Mouse (Mus musculus) WW6 (cell line): Measurements from ENCODE around the gene Lbhd1.

Experiments
- DNase-seq: peaks from one replicate; pipeline ENCODE4 v3.0.0-alpha.2; 2013; ENCODE audit warnings: low read depth, low spot score

The Lbhd1 gene

GRCm38 (mm10) chr19:8911810-8912209 is 28.3 kb downstream of the Lbhd1 start:
- no peak for DNase-seq

DNA sequence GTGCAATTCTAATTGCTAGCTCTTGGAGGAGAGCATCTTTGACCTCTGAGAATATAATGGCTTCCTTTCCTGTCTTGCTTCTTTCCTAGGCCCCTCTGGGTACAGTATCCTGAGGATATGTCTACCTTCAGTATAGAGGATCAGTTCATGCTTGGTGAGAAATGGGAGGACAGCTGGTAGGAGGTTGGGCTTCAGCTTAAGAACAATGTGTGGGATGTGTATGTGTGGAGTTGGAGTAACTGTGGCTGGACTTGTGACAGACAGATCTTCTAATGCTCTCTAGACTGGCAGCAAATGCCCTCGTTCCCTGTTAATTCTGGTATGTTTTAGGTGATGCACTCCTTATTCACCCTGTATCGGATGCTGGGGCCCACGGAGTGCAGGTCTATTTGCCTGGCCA is 30.7 kb downstream of the Lbhd1 start:
- no peak for DNase-seq

- DNase-seq = no peak
These were observed 35.5 kb downstream of the Lbhd1 start for GRCm38 (mm10) chr19:8919000-8919399.

GRCm38 (mm10) chr19:8919684-8920072 is 36.1 kb downstream of the Lbhd1 start:
- DNase-seq = no peak

DNA sequence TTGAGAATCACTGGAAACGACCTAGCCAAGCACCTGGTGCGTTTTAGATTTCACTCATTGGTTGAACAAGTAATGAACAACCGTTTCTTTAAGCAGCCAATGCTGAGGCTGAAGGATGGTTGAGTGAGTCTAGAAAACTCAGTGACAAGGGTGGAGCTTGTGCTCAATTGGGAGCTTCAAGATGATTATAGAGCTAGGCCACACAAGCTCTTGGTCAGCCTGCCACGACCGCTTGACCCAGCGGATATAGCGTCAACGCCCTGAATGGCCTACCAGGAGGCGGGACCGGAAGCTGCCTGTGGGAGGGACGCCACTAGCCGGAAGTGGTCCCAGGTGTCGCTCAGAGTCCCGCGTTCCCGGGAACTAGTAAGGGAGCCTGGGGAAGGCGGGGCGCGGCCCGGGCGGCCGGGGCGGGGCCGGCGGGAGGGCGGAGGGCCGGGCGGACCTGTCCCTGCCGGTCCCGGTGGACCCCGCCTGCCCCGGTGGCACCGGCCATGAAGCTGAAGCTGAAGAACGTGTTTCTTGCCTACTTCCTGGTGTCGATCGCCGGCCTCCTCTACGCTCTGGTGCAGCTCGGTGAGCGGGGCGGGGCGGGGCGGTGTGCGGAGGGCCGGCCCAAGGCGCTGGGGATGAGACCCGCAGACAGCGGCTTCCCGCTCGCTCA is 36.7 kb downstream of the Lbhd1 start, which contains the start of gene B3gat3:
Gene B3gat3 (plus strand): TSS at position 302 of the 664 bp plus-strand sequence.
- DNase-seq = no peak

DNA sequence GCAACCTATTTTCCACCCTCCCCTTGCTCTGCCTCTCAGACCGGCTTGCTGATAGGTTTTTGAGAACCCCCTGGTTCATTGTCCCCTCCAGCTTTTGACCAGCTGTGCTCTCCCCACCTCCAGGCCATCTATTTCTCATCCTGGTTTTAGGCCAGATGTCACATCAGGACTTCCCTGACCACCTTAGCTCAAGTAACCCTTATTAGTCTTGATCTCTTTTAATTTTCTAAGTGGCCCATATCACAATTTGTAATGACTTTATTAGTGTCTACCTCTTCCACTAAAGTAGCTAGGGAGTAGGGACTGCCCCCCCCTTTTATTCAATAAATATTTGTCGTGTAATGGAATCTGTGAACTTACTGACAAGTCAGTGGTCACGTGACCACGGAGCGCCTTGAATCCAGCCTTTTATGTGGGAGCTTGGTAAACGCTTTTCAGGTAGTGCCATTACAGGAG is 37.3 kb downstream of the Lbhd1 start:
- no peak for DNase-seq

GRCm38 (mm10) chr19:8921741-8922140 is 38.2 kb downstream of the Lbhd1 start:
- DNase-seq = no peak

GRCm38 (mm10) chr19:8926766-8927165 is 43.2 kb downstream of the Lbhd1 start:
- no peak for DNase-seq

DNA sequence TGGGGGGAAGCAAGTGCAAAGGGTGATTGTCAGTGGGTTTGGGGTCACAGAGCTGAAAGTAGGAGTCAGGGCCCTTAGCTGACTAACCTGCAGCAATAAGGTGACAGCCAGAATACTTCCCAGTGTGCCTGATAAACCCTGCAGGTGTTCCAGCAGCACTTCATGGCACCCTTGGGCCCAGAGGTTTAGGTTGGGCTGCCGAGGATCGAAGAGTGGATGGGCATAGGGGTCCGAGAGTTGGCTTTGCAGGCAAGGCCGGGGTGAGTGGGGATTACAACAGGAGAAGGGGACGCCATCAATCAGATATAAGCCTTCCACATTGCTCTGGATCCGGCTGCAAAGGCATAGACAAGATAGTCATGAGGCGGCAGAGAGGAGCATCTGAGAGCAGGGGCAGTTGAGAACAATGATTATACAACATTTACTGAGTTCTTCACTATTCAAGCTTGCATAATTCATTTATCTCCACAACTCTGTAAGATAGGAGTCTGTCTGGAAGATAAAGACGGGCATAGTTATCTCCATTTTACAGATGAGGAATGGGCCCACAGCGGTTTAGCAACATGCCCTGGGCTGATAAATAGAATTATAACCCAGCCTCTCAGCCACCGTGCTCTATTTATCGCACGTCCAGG is 44.5 kb downstream of the Lbhd1 start:
- DNase-seq = no peak

- no peak for DNase-seq
These were observed 45.2 kb downstream of the Lbhd1 start for GRCm38 (mm10) chr19:8928689-8929223.

DNA sequence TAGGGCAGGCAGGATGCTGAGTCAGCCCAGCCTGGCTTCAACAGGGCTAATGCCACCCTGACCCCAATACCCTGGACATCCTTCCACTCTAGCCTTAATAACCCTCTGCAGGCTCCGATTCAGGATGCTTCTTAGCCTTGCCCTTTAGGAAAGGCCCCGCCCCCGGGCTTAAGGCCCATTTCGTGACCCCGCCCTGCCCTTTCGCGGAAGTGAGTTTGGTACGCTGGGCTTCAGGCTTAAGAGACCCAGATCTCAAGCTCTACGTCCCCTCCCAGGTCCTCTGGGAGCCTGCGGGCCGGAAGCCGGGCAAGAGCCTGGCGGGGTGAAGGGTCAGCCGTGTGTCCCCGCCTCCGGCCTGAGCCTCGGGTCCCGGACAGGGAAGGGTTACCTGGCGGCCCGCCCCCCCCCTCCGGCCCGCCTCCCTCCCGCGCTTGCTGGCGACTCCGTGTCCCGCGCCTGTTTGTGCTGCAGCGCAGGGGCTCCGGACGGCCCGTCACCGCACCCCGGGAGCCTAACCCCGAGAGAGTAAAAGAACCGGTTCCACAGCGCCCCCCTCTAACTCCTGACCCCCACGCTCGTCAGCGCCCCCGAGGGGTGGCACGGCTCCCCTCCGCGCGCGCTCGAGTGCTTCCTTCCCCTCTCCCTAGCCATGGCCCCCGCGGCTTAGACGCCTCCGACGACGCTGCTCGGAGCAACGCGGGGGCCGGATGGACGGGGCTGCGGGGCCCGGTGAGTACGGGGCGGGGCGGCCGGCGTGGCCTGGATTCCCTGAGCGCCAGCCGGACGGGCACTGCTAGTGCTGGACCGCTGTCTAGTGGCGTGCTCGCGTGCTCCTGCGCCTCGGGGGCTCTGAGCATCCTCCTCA is 45.9 kb downstream of the Lbhd1 start, which contains the start of the genes Rom1 and Eml3:
Gene Rom1 (minus strand): TSS at position 133 of the 865 bp plus-strand sequence.
Gene Eml3 (plus strand): TSS at position 329 of the 865 bp plus-strand sequence.
- DNase-seq = no peak

- DNase-seq = no peak
These were observed 46.6 kb downstream of the Lbhd1 start for GRCm38 (mm10) chr19:8930117-8930516.

GRCm38 (mm10) chr19:8930771-8931170 is 47.2 kb downstream of the Lbhd1 start:
- no peak for DNase-seq

GRCm38 (mm10) chr19:8936736-8937135 is 53.2 kb downstream of the Lbhd1 start:
- DNase-seq = no peak

- DNase-seq = no peak
These were observed 57.1 kb downstream of the Lbhd1 start for GRCm38 (mm10) chr19:8940526-8941133.

- no peak for DNase-seq
These were observed 57.6 kb downstream of the Lbhd1 start for GRCm38 (mm10) chr19:8941136-8941514.

- peak; percentile 89 for DNase-seq
These were observed 58.1 kb downstream of the Lbhd1 start, which contains the start of gene Mta2 for GRCm38 (mm10) chr19:8941515-8942217. Gene Mta2 (plus strand): TSS chr19:8941875.
